Mouse (Mus musculus) embryo, embryonic 11.5 days (tissue): ENCODE data around the gene Slc22a13.
"Not testable (repeated sequence)": the region's sequence is repeated elsewhere in the genome, so short reads cannot be mapped to it uniquely, and the experiment has no call there.

Experiments used
- DNase-seq: peaks from one replicate; pipeline ENCODE4 v3.0.0-alpha.2; 2012; ENCODE audit warnings: low read depth, low spot score

The Slc22a13 gene

DNA sequence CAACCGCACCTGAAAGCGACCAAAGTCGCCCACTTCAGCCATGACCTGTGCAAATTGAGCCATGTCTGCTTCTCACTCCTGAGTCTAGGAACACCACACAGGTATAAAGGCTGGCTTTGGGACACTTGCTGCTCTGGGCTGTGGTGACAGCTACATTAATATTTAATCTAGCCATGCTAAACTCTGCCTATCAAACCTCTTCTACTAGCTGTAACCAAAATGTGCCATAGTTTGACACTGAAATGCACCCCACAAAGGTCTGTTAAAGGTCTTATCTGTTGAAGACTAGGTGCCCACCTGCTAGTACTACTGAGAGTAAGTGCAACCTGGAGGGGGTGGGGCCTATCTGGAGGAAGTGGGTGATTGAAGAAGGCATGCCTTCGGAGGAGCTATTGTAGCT is at the start of gene Slc22a13:
Slc22a13 (minus strand) TSS at position 101 of the 400 bp plus-strand sequence.
- no peak for DNase-seq

DNA sequence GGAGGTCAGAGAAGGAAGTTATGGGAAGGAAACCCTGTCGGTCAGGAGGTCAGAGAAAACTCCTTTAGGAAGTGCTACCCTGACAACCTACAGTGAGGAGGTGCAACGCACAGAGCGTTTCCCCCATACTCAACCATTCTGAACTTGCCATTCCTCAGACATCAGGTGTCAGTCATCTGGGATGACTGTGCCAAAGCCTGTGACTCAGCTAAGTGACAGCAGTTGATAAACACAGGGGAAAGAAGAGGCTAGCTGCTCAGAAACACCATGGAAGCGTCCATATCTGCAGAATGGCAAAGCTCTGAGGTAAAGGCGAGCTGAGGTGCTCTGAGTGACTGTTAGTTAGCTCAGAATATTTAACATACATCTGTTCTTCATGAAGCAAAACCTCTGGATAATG is 49.2 kb upstream of the Slc22a13 start:
- no peak for DNase-seq

DNA sequence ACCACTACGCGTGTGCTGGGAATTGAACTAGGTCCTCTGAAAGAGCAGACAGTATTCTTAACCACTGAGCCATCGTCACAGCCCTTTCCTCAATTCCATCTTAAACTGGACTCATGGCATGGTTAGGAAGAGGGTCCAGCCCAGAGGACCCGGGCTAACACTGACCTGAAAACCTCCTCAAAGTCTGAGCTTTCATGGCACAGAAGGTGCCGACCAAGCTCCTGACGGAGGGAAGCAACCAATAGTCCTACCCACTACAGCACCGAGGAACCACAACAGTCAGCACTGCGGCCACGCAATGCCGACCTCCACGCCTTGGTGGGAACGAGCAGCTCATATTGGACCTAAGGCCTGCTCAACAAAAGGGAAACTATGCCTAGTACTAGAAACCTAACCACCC is 47.3 kb upstream of the Slc22a13 start:
- DNase-seq = no peak

DNA sequence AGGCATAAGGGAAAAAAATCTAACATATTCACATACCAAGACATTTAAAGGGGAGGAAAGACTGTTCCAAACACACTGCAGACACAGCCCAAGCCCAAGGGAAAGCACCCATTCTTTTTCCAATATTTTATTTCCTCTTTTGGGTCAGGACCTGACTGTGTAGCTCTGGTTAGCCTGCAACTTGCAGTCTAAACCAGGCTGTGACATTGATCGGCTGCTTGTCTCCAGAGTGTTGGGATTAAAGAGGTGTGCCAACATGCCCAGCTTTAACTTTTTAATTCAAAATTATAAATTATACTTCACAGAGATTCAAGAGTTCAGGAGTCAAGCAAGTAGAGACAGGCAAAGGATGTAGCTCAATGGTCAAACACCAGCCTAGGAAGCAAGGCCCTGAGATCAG is 46.2 kb upstream of the Slc22a13 start:
- no peak for DNase-seq

DNA sequence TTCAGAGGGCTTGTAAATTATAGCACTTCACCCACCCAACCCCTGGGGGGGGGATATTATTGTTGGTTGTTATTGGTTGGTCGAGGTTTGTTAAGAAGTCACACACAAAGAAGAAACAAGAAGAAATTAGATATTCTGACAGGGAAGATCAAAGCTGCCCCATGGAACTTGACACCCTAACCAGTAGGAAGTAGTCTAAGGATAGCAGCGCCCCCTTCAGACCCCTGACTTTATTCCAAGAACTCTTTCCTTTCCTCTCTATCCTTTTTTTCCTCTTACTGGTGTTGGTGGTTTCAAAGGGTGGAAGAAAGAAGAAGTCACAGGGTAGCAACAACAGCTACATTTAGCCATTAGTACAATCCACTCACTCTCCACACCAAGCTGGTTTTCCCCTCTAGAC is 45.3 kb upstream of the Slc22a13 start:
- DNase-seq = no peak

DNA sequence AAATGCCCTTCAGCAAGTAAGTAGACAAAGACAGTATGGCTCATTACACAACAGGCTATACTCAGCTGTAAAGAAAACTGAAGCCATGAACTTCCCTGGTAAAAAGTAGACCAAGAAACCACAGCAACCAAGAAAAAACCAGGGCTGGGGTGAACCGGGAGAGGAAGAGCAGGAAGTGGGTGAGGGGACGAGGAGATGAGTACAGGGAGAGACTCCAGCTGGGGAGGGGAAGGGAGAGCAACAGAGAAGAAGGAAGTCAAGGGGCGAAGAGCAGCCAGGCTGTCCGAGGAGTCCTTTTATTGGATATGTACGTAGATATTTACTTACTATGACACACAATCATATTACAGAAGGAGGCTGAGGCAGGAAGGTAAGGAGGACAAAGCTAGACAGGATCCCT is 39.1 kb upstream of the Slc22a13 start:
- DNase-seq = no peak

DNA sequence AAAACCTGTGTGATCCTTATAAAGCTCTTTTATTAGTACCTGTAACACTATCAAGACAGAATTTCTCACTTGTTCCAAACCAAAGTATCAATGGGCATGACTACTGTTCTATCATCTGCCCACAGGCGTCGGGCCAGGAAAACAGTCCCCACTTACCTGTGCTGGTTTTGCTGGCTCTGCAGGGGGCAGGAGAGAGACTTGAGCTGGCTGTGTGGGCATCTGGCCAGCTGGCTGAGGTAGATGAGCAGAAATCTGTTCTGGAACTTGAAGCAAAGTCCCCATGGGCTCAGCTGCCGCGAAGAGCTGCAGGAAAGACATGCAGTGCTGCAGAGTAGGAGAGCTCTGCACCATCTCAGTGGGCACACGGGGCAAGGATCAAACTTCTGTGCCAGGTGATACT is 37.9 kb upstream of the Slc22a13 start:
- no peak for DNase-seq

DNA sequence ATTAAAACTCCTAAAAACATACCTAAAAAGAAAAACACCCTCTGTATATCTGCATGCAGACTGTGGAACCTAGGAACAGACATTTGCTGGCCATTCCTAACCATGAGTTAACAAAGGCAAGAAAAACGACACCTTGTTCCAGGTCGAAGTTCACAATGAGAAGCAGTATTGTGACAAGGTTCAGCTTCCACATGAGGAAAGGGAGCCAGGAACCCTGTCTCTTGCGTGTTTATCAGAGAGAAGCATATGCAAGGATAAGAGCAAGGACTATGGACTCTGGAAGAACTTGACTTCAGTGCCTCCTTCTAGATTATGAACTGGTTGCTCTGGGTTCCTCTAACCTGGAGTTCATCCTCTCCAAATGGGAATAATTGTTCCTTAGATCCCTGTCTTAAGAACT is 35.1 kb upstream of the Slc22a13 start:
- DNase-seq = no peak

DNA sequence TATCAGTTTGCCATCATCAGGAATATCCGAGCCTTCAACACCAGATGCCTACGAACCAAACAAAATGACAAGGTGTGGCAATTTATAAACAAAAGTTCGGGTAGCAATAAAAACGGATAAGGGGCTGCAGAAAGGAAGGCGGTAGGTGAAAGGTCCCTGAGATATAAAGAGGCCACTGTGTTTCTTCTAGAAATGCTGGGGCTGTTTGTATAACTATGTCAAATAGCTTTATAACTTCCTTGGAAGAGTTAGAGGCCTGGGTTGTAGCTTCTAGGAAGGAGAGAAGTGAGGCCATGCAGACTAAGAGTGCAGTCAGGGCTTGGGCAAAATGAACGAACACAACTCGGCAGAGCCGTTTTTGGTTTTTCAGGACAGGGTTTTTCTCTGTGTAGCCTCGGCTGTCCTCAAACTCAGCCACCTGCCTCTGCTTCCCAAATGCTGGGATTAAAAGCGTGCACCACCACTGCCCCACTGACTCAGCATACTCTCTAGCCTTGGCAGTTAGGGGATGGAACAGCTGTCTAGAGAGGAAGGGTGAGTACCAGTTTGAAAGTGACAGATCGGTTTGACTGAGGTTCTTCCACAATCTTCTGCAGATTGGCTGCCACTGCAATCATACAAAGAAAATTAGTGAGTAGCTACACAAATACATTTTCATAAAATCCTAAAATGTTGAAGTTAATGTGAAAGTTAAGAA is 32.4 kb upstream of the Slc22a13 start:
- DNase-seq = no peak

DNA sequence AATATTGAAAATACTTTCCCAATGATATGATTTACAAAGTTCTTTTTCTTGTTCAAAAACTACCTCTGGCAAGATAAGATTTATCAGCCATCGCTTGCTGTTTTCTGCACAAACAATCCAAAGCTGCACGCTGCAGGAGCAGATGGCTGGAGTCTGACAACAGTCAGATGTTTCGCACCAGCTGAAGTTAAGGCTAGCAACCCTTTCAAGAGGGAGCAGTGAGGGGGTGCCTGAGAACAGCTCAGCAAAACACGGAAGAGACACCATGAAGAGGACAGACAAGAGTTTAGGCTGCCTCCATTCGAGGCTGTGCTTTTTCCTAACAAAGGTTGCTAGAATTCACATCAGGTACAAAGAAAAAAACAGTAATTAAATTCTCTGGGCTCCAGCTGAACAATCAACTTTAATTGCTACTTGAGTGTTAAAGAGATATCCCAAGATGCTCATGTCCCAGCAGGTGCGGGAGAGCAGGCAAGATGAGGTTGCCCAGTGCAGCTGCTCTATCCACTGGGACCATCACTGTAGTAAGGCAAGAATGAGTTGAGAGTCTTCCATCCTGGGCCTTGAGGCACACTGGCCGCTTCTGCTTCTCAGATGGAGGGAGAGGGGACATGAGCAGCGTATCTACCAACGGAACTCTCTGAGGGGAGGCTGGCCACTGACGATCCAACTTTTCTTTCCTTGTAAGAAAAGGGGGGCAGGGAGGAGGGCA is 31.5 kb upstream of the Slc22a13 start:
- DNase-seq = no peak

DNA sequence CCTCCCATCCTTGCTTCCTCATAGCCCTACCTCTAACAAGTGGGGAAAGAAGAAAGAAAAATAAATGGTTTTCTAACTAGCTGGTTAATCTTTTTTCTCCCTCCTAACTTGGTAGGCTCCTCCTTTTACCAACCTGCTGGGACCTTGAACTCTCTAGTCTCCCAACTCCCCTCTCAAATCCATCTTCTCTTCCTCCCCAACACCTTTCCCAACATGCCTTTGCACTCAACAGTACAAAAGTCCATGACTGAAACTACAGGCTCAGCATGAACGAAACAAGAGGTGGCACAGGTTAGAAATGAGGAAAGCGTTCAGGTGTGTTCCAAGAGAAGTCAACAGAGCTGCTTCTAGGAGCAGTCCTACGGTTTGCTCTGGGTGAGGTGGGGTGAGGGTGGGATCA is 30.4 kb upstream of the Slc22a13 start:
- no peak for DNase-seq

DNA sequence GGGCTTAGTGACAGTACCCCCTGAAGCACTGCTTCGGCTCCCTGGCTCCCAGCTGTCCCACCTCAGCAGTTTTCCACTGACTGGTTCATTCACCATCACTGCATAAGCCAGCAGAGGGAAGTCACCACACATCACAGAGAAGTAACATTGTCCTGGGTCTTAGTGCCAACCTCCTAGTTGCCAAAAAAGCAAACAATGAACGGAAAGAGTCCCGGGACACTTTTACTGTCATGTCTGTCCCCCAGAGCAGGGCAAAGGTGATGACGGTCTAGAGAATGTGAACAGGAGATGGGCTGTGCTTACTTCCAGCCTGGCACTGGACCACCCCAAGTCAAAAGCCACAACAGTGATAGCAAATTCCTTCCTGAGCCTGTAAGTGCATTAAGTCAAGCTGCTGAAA is 29.9 kb upstream of the Slc22a13 start:
- no peak for DNase-seq

DNA sequence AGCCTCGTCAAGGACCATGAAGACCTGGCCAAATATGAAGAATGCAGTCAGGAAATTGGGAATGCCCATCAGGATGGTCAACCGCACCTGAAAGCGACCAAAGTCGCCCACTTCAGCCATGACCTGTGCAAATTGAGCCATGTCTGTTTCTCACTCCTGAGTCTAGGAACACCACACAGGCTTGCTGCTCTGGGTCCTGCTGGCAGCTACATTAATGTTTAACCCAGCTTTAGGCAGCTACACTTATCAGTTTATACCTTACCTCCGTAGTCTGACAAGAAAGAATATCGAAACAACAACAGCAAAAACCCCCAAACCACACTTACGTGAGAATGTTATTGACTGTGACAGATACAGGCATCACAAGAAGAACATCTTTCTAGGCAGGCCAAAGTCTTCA is 22.7 kb upstream of the Slc22a13 start:
- no peak for DNase-seq

DNA sequence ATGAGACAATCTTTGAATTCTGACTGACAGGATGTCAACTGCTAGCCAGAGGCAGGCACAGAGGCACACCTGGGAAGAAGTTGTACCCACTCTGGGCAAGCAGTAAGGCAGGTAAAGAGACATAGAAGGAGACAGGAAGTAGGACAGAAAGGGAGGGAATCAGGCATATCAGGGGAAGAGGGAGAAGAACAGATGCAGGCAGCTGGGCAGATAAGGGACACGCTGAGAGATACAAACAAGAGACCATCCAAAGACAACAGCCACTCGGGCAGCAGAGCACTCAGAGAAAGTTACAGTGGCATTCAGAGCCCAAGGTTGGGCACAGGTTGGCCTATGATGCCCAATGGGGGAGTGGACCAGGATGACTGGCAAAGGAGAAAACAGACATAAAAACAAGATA is 21.9 kb upstream of the Slc22a13 start:
- no peak for DNase-seq

DNA sequence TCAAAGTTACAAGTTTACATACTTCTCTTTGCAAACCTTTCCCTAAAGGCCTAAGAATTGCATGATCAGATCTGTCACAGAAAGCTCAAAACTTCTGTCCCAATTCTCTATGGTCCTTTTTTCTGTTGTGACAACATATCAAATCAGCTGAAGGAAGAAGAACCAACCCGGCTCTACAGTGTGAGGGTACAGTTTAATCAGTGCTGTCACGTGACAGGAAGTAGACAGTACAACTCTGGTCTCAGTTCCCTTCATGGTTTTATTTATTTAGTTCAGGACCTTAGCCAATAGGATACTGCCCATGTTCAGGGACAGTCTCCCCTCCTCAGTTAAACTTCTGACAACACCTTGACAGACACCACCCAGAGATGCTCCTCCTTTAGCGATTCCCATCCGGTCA is 11.4 kb upstream of the Slc22a13 start:
- DNase-seq = no peak

DNA sequence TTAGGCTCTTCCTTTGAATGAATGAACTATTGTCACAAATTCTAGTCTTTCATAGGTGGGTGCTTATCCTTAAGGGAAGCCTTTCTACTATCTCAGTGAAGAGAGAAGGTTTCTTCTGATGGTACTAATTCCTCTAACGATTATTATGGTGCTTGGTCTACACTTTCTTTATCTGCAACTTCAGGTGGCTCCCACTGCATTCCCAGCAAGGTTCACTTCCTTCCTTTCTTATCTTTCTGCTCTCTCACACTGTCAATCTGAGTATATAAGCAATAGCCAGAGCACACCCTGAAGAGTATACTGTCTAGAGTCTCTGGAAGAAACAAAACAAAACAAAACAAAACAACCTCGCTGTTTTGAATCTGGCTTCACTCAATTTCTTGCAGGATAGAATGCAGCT is 10.8 kb upstream of the Slc22a13 start:
- DNase-seq = no peak

DNA sequence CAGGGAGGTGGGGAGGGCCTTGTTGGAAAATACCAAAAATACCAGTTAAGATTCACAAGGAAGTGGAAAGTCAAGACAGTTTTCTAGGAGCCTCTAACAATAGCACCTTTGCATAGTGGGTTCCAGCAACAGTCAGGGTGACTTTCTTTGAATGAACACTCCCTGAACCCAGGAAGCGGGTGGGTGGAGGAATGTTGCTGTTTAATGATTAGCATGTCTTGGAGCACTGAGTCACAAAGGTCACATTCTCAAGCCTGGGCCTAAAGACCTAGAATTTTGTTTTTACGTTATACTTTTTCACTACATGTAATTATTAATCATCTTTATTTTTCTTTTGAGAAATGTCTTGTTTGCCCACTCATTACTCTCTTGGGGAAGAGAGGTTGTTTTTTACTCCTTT is 6.4 kb upstream of the Slc22a13 start:
- not testable (repeated sequence) for DNase-seq

DNA sequence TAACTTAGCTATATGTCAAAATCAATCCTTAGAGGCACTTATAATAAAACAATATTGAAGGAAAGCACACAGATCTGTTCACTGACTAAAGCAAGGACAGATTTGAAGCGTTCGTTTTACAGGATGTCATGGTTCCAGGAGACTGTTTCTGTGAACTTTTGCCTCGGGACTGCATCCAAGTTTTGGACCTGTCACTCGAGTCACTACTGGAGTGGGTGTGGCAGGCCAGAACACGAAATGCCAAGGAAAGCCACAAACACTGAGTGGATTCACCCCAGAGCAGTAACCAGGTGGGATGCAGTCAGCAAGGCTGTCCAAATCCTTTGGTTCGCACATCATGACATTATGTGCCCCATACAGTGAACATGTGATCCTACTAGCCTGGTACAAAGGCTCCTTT is 5.7 kb upstream of the Slc22a13 start:
- no peak for DNase-seq

DNA sequence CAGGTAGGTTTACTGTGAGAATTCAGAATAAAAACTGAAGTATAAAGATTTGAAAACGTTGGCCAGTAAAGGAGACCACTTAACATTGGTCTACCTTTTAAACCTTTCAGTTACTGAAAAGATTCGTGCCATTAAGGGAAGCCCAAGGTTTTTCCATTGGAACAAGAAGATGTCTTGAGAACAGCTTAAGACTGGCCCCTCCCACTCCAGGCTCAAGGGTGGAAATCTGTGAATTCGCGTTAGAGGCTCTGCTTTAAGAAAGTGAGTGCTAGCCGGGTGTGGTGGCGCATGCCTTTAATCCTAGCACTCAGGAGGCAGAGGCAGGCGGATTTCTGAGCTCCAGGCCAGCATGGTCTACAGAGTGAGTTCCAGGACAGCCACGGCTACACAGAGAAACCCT is 4.1 kb upstream of the Slc22a13 start:
- no peak for DNase-seq

DNA sequence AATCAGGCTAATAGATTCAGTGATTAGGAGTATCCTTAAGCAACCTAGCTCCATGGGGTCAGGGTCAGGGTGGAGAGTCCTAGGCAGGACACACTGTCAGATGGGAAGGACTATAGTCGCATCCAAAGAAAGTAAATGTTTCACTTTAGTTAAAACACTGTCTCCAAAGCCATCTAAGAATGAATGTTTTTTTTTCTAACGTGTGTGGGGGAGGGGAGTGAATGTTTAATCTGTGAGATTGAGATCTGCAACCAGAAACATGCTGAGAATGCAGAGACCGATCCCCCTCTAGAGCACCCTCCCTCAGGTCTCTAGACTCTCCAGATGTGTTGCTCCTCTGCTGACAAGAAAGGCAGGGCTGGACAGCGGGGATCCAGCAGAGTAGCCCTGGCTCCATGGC is 1.8 kb downstream of the Slc22a13 start:
- no peak for DNase-seq

DNA sequence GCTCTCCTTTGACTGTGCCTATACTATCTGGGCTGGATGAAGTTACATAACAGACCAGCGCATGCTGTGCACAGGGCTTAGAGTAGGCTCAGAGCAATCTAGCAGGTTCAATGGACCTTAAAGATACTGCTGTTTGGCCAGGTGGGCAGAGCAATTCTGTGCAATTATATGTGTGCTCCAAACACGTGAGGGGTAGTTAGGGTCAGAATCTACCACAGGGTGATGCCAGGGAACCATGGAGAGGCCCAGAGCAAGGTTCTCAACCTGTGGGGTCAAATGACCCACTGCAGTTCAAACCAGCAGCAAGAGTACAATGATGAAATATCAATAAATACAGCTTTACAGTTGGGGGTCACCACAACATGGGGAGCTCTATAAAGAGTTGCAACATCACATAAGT is 2.2 kb downstream of the Slc22a13 start:
- DNase-seq = no peak

DNA sequence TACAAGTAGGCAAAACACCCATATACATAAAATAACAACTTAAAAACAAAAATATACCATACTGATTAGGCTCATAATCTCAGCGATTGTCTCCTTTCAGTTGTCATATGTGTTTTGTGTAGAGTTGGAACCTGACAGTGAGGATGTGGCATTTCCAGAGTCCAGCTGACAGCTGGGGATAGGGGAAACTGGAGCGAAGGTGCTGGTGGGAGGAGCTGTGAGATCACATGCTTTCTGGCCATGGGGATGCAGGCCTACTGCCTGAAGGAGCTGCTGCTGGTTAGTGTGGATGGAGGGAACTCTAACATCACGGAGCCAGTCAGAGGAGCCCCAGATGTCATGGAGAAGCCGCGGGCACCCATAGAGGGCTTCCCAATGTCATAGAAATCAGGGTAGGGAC is 3.1 kb downstream of the Slc22a13 start:
- no peak for DNase-seq

DNA sequence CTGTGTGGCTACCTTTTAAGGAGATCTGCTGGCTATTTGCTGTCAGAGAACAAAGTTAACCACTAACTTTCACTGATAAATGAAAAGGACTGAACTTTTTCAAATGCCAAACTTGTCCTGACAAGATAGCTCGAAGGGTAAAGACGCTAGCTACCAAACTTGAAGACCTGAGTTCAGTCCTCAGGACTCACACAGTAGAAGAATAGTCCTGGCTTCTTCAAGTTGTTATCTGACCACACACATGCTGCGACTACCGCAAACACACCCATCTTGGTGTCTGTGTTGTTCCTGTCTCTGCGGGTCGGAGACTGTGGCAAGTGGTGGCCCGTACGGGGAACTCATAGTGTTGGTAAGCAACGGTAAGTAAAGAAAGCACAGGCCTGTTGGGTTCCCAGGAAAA is 5.3 kb downstream of the Slc22a13 start:
- DNase-seq = no peak

DNA sequence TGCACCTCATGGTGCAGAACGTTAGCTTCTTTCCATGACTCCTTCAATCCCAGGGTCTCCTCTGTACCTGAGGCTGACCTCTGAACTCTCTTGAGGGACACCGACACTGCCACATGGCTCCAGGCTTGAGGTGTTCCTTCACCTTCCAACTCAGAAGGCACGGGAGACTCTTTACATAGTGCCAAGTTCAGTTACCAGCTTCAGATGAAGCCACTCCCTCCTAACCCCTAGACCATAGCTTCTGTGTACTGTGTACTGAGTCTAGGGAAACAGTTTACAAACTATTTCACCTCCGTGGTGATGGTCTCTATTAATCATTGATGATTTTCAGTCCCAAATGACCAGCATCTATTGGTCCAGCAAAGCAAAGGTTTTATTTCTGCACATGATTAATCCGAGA is 7.2 kb downstream of the Slc22a13 start:
- DNase-seq = no peak
